Comparison of ENCODE assay signal across 8 mouse cellular contexts in genomic region chr4:115075204-115075915, GRCm38 (mm10). TPM values are rescaled to one million over a fixed set of nuclear protein-coding genes. Genes with fewer than 3 reads are reported as not detected.
DNase-seq lines count a peak whose midpoint lies in the region; ATAC-seq and TF ChIP-seq lines count a peak whose summit lies in the region.

No protein-coding gene starts in this region.

- intact Hi-C loops in heart, postnatal 14 days (cut with DNase I) = no loop called here

- H3K4me3 ChIP-seq in neural tube, embryonic 13.5 days = no peak overlapping the region
- no peak overlapping the region for H3K4me3 ChIP-seq in lung, embryonic 14.5 days (ENCODE audit: low read depth, low read length)
- H3K4me3 ChIP-seq in forebrain, postnatal 0 days (ENCODE audit: low read depth, low read length) = no peak overlapping the region
- no peak overlapping the region for H3K4me3 ChIP-seq in forebrain, embryonic 14.5 days (ENCODE audit: low read depth, low read length)
- no peak overlapping the region for H3K4me3 ChIP-seq in hindbrain, embryonic 12.5 days

- 41% methylated on average over 3 of the region's 3 CpGs for WGBS in neural tube, embryonic 13.5 days
- WGBS in lung, embryonic 14.5 days = 30% methylated on average over 3 of the region's 3 CpGs
- 54% methylated on average over 3 of the region's 3 CpGs for WGBS in forebrain, postnatal 0 days
- 29% methylated on average over 3 of the region's 3 CpGs for WGBS in forebrain, embryonic 14.5 days
- WGBS in hindbrain, embryonic 12.5 days = 54% methylated on average over 3 of the region's 3 CpGs

- no peaks in the 10 kb centered on the region for H3K9me3 ChIP-seq in neural tube, embryonic 13.5 days
- H3K9me3 ChIP-seq in lung, embryonic 14.5 days (ENCODE audit: low read depth, low read length) = no peaks in the 10 kb centered on the region
- no peaks in the 10 kb centered on the region for H3K9me3 ChIP-seq in forebrain, postnatal 0 days (ENCODE audit: low read length)
- H3K9me3 ChIP-seq in forebrain, embryonic 14.5 days (replicated peaks; ENCODE audit: control insufficient read depth, low read length) = no peaks in the 10 kb centered on the region
- H3K9me3 ChIP-seq in hindbrain, embryonic 12.5 days (replicated peaks) = no peaks in the 10 kb centered on the region

- peaks cover 18% of the 10 kb centered on the region for H3K27me3 ChIP-seq in neural tube, embryonic 13.5 days
- H3K27me3 ChIP-seq in lung, embryonic 14.5 days (ENCODE audit: insufficient read depth, low read length) = no peaks in the 10 kb centered on the region
- H3K27me3 ChIP-seq in forebrain, postnatal 0 days (ENCODE audit: insufficient read depth, low read length) = no peaks in the 10 kb centered on the region
- no peaks in the 10 kb centered on the region for H3K27me3 ChIP-seq in forebrain, embryonic 14.5 days (replicated peaks; ENCODE audit: control insufficient read depth, insufficient read depth, low read length)
- peaks cover 10% of the 10 kb centered on the region; the same call in 1 of the 2 replicates for H3K27me3 ChIP-seq in hindbrain, embryonic 12.5 days

- no peak overlapping the region for H3K4me2 ChIP-seq in neural tube, embryonic 13.5 days
- H3K4me2 ChIP-seq in lung, embryonic 14.5 days = no peak overlapping the region
- H3K4me2 ChIP-seq in forebrain, postnatal 0 days (ENCODE audit: low read depth) = no peak overlapping the region
- no peak overlapping the region for H3K4me2 ChIP-seq in forebrain, embryonic 14.5 days (ENCODE audit: low read length)
- no peak overlapping the region for H3K4me2 ChIP-seq in hindbrain, embryonic 12.5 days (replicated peaks)

- no peaks in the 10 kb centered on the region for H3K36me3 ChIP-seq in neural tube, embryonic 13.5 days
- no peaks in the 10 kb centered on the region for H3K36me3 ChIP-seq in lung, embryonic 14.5 days (ENCODE audit: insufficient read depth)
- H3K36me3 ChIP-seq in forebrain, postnatal 0 days (ENCODE audit: insufficient read depth) = no peaks in the 10 kb centered on the region
- no peaks in the 10 kb centered on the region for H3K36me3 ChIP-seq in forebrain, embryonic 14.5 days (ENCODE audit: control insufficient read depth, insufficient read depth, low read length)
- H3K36me3 ChIP-seq in hindbrain, embryonic 12.5 days = no peaks in the 10 kb centered on the region

- H3K4me1 ChIP-seq in neural tube, embryonic 13.5 days (replicated peaks) = peaks cover 20% of the 10 kb centered on the region
- H3K4me1 ChIP-seq in lung, embryonic 14.5 days (ENCODE audit: insufficient read depth) = no peaks in the 10 kb centered on the region
- H3K4me1 ChIP-seq in forebrain, postnatal 0 days (ENCODE audit: insufficient read depth) = 0 out of 2 replicates have a peak, but pooled peaks cover 5% of the 10 kb centered on the region
- peaks cover 15% of the 10 kb centered on the region for H3K4me1 ChIP-seq in forebrain, embryonic 14.5 days (ENCODE audit: control insufficient read depth, insufficient read depth, low read length)
- H3K4me1 ChIP-seq in hindbrain, embryonic 12.5 days = peaks cover 20% of the 10 kb centered on the region

- no peak for TF ChIP-seq CTCF in lung, embryonic 14.5 days (IDR thresholded peaks at IDR 0.05; ENCODE audit: low read depth)
- TF ChIP-seq CTCF in forebrain, postnatal 0 days (IDR thresholded peaks at IDR 0.05; ENCODE audit: low read depth) = no peak

- H3K9ac ChIP-seq in neural tube, embryonic 13.5 days = no peak overlapping the region
- no peak overlapping the region for H3K9ac ChIP-seq in lung, embryonic 14.5 days
- no peak overlapping the region for H3K9ac ChIP-seq in forebrain, postnatal 0 days
- H3K9ac ChIP-seq in forebrain, embryonic 14.5 days (ENCODE audit: low read length) = no peak overlapping the region
- H3K9ac ChIP-seq in hindbrain, embryonic 12.5 days = no peak overlapping the region

- H3K27ac ChIP-seq in neural tube, embryonic 13.5 days (replicated peaks) = 0 out of 2 replicates have a peak overlapping the region, but pooled peaks have one; percentile 42
- peak overlapping the region; percentile 50; the same call in 1 of the 2 replicates for H3K27ac ChIP-seq in lung, embryonic 14.5 days (ENCODE audit: low read depth)
- no peak overlapping the region for H3K27ac ChIP-seq in forebrain, postnatal 0 days (ENCODE audit: low read depth, low read length)
- no peak overlapping the region for H3K27ac ChIP-seq in forebrain, embryonic 14.5 days (ENCODE audit: low read depth, low read length)
- H3K27ac ChIP-seq in hindbrain, embryonic 12.5 days = no peak overlapping the region

- no peak for ATAC-seq in neural tube, embryonic 13.5 days (ENCODE audit: low read depth)
- ATAC-seq in lung, embryonic 14.5 days (ENCODE audit: insufficient read depth) = peak; percentile 61
- no peak for ATAC-seq in monocyte, adult 5-6 weeks (replicated peaks; ENCODE audit: insufficient number of reproducible peaks, low FRiP score, low TSS enrichment, poor library complexity, severe bottlenecking)
- no peak for ATAC-seq in forebrain, postnatal 0 days
- no peak for ATAC-seq in forebrain, embryonic 14.5 days
- no peak for ATAC-seq in hindbrain, embryonic 12.5 days (ENCODE audit: low FRiP score)

- DNase-seq in neural tube, embryonic 10.5 days (ENCODE audit: extremely low spot score, low spot score) = no peak
- DNase-seq in heart, postnatal 14 days = peak; percentile 37 to 39
- DNase-seq in lung, embryonic 14.5 days = peak; percentile 52
- no peak for DNase-seq in forebrain, postnatal 0 days
- DNase-seq in forebrain, embryonic 14.5 days (ENCODE audit: low spot score) = no peak

RNA-seq across cellular contexts. Expression of gene Pdzk1ip1, which starts 13.1 kb away (rescaled TPM):
- polyA plus RNA-seq in neural tube, embryonic 13.5 days (2015; fragmentation: Nextera tagmentation; extraction: Ambion mirVana) = 5.7 and 5.8 TPM in 2 replicates
- 1 to 10 TPM in 1 of 2 experiments, under 1 TPM in 1; 0.88 to 2.0 TPM for total RNA-seq in heart, postnatal 14 days (2021)
- polyA plus RNA-seq in lung, embryonic 14.5 days (2014; fragmentation: Nextera tagmentation; extraction: Ambion mirVana) = 13.3 and 15.0 TPM in 2 replicates
- total RNA-seq in monocyte, adult 5-6 weeks (2017) = 3.3 to 4.9 TPM in 2 of 3 replicates, not detected in the other
- 1.2 TPM in 1 of 2 replicates, not detected in the other for total RNA-seq in forebrain, postnatal 0 days (2014; rRNA removed)
- 2.4 TPM in 2 replicates for polyA plus RNA-seq in forebrain, postnatal 0 days (2015; fragmentation: Nextera tagmentation; extraction: Ambion mirVana)
- 0.65 and 0.70 TPM in 2 replicates for polyA plus RNA-seq in forebrain, embryonic 14.5 days (2014; fragmentation: Nextera tagmentation; extraction: Ambion mirVana)
- 13.1 and 15.2 TPM in 2 replicates for polyA plus RNA-seq in hindbrain, embryonic 12.5 days (2016; fragmentation: Nextera tagmentation; extraction: Ambion mirVana)

RNA-seq across cellular contexts. Expression of gene Tal1, which starts 19.1 kb away (rescaled TPM):
- 1.9 and 2.0 TPM in 2 replicates for polyA plus RNA-seq in neural tube, embryonic 13.5 days (2015; fragmentation: Nextera tagmentation; extraction: Ambion mirVana)
- total RNA-seq in heart, postnatal 14 days (2021) = 1 to 10 TPM; 4.9 to 6.3 TPM
- 3.3 and 3.4 TPM in 2 replicates for polyA plus RNA-seq in lung, embryonic 14.5 days (2014; fragmentation: Nextera tagmentation; extraction: Ambion mirVana)
- total RNA-seq in monocyte, adult 5-6 weeks (2017) = 0.53 to 3.0 TPM (median 2.9 TPM) in 3 replicates
- 2.5 and 4.0 TPM in 2 replicates for total RNA-seq in forebrain, postnatal 0 days (2014; rRNA removed)
- polyA plus RNA-seq in forebrain, postnatal 0 days (2015; fragmentation: Nextera tagmentation; extraction: Ambion mirVana) = 0.34 and 0.54 TPM in 2 replicates
- 1.0 and 1.1 TPM in 2 replicates for polyA plus RNA-seq in forebrain, embryonic 14.5 days (2014; fragmentation: Nextera tagmentation; extraction: Ambion mirVana)
- polyA plus RNA-seq in hindbrain, embryonic 12.5 days (2016; fragmentation: Nextera tagmentation; extraction: Ambion mirVana) = 6.0 and 7.0 TPM in 2 replicates

RNA-seq across cellular contexts. Expression of gene Cyp4x1, which starts 58.7 kb away (rescaled TPM):
- polyA plus RNA-seq in neural tube, embryonic 13.5 days (2015; fragmentation: Nextera tagmentation; extraction: Ambion mirVana) = 5.5 and 7.1 TPM in 2 replicates
- total RNA-seq in heart, postnatal 14 days (2021) = not detected
- polyA plus RNA-seq in lung, embryonic 14.5 days (2014; fragmentation: Nextera tagmentation; extraction: Ambion mirVana) = 0.04 and 0.05 TPM in 2 replicates
- 0.49 TPM in 1 of 3 replicates, not detected in the others for total RNA-seq in monocyte, adult 5-6 weeks (2017)
- total RNA-seq in forebrain, postnatal 0 days (2014; rRNA removed) = 14.4 and 18.7 TPM in 2 replicates
- polyA plus RNA-seq in forebrain, postnatal 0 days (2015; fragmentation: Nextera tagmentation; extraction: Ambion mirVana) = 4.3 and 8.9 TPM in 2 replicates
- polyA plus RNA-seq in forebrain, embryonic 14.5 days (2014; fragmentation: Nextera tagmentation; extraction: Ambion mirVana) = 2.5 and 4.0 TPM in 2 replicates
- 1.9 and 2.0 TPM in 2 replicates for polyA plus RNA-seq in hindbrain, embryonic 12.5 days (2016; fragmentation: Nextera tagmentation; extraction: Ambion mirVana)

Comparison
In these comparisons a context has a peak if more than half of its experiments do, and no peak if none do; other contexts are left out.
1. H3K27ac ChIP-seq: peak in neural tube, embryonic 13.5 days (single experiment) and lung, embryonic 14.5 days (single experiment); none in forebrain, postnatal 0 days (single experiment), forebrain, embryonic 14.5 days (single experiment) and hindbrain, embryonic 12.5 days (single experiment).
2. DNase-seq: peak in heart, postnatal 14 days (2 of 2) and lung, embryonic 14.5 days (single experiment); none in neural tube, embryonic 10.5 days (single experiment), forebrain, postnatal 0 days (single experiment) and forebrain, embryonic 14.5 days (single experiment).